Comparison of ENCODE assay signal across 8 mouse cellular contexts in the genomic region with DNA sequence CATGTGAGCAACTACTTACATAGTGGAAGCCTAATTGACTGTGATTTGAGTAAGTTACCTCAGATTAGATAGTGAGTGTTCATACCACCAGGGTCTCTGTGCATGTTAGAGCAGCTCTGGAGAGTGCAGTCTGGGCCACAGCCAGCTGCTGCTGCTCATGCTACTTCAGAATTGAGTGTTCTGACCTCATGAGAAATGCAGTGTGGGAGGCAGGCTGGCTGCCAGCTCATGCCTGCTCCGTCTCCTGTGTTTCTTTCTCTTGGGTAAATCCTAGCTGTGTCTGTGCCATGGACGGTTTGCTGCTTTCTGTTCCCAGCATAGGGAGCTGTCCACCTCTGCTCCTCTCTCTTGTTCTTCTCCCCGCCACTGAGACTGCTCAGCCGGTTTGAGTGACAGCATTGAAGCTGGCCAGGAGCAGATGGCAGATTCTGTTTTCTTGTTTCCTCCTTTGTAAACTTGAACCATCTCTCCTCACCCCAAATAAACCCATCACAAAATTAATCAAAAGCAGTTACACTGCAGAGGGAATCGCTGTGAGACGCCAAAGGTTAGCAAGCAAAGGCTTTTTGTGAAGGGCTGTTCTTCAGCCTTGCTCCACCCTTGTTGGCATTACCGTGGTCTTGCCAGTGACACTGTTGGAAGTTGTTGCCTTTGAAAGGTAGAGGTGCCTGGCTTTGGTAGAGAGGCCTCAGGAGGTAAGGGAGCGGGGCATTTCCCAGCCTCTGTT. TPM values are rescaled to one million over a fixed set of nuclear protein-coding genes. Genes with fewer than 3 reads are reported as not detected.
DNase-seq lines count a peak whose midpoint lies in the region; ATAC-seq and TF ChIP-seq lines count a peak whose summit lies in the region.

No protein-coding gene starts in this region.

- intact Hi-C loops in gastrocnemius, postnatal 14 days (cut with DNase I; ENCODE audit: low total_unique reads) = no loop called here
- intact Hi-C loops in left cerebral cortex, postnatal 25 days (cut with DNase I) = no loop called here

- H3K4me2 ChIP-seq in neural tube, embryonic 12.5 days (replicated peaks) = peak overlapping the region; percentile 16; the same call in 1 of the 2 replicates
- peak overlapping the region; percentile 15; the same call in 1 of the 2 replicates for H3K4me2 ChIP-seq in midbrain, embryonic 14.5 days (ENCODE audit: low read length)

- H3K9ac ChIP-seq in neural tube, embryonic 12.5 days = no peak overlapping the region
- H3K9ac ChIP-seq in midbrain, embryonic 14.5 days (replicated peaks; ENCODE audit: low read length) = no peak overlapping the region

- peaks cover 70% of the 10 kb centered on the region for H3K4me1 ChIP-seq in neural tube, embryonic 12.5 days
- peaks cover 47% of the 10 kb centered on the region for H3K4me1 ChIP-seq in cerebellum, adult 2 months (ENCODE audit: control insufficient read depth, insufficient read depth, low read length)
- peaks cover 51% of the 10 kb centered on the region for H3K4me1 ChIP-seq in midbrain, embryonic 14.5 days (ENCODE audit: control insufficient read depth, insufficient read depth, low read length)

- no peaks in the 10 kb centered on the region for H3K27me3 ChIP-seq in neural tube, embryonic 12.5 days (replicated peaks)
- no peaks in the 10 kb centered on the region for H3K27me3 ChIP-seq in cerebellum, adult 2 months (ENCODE audit: control insufficient read depth, insufficient read depth, low read length)
- no peaks in the 10 kb centered on the region for H3K27me3 ChIP-seq in midbrain, embryonic 14.5 days (ENCODE audit: control insufficient read depth, insufficient read depth, low read length)

- no peak for ATAC-seq in neural tube, embryonic 12.5 days (ENCODE audit: low FRiP score, low read depth)
- peak; percentile 59; the same call in 1 of the 2 replicates for ATAC-seq in midbrain, embryonic 14.5 days (ENCODE audit: low FRiP score, low TSS enrichment)

- H3K9me3 ChIP-seq in neural tube, embryonic 12.5 days = no peaks in the 10 kb centered on the region
- no peaks in the 10 kb centered on the region for H3K9me3 ChIP-seq in midbrain, embryonic 14.5 days (ENCODE audit: control insufficient read depth, low read length)

- TF ChIP-seq CTCF in cerebellum, adult 2 months (IDR thresholded peaks at IDR 0.05; ENCODE audit: borderline replicate concordance, insufficient read depth, low read depth, low read length) = no peak

- H3K27ac ChIP-seq in neural tube, embryonic 12.5 days = no peak overlapping the region
- peak overlapping the region; percentile 0; the same call in 1 of the 2 replicates for H3K27ac ChIP-seq in cerebellum, adult 2 months (ENCODE audit: insufficient read depth, low read length)
- peak overlapping the region; percentile 67 for H3K27ac ChIP-seq in midbrain, embryonic 14.5 days (replicated peaks; ENCODE audit: low read depth, low read length)

- no peak for DNase-seq in neural tube, embryonic 10.5 days (ENCODE audit: extremely low spot score, low spot score)
- peak; percentile 52 to 56 for DNase-seq in cerebellum, adult 2 months
- peak; percentile 60 for DNase-seq in gastrocnemius, postnatal 14 days
- DNase-seq in induced T-regulatory cell, adult 2 months (ENCODE audit: low read depth) = peak; percentile 78
- peak; percentile 72 to 88 for DNase-seq in left cerebral cortex, postnatal 25 days (ENCODE audit: low spot score in 2 of 2)
- DNase-seq in midbrain, embryonic 14.5 days = peak; percentile 68
- peak; percentile 76 for DNase-seq in testis, postnatal 14 days (ENCODE audit: low spot score)

- no peaks in the 10 kb centered on the region for H3K36me3 ChIP-seq in neural tube, embryonic 12.5 days
- H3K36me3 ChIP-seq in midbrain, embryonic 14.5 days (ENCODE audit: control insufficient read depth, insufficient read depth, low read length) = no peaks in the 10 kb centered on the region

- 58% methylated on average over 8 of the region's 8 CpGs for WGBS in neural tube, embryonic 12.5 days
- WGBS in cerebellum, adult 2 months = 23% methylated on average over 8 of the region's 8 CpGs
- WGBS in midbrain, embryonic 14.5 days = 34% methylated on average over 8 of the region's 8 CpGs

- no peak for TF ChIP-seq POLR2A in cerebellum, adult 2 months (IDR thresholded peaks at IDR 0.05; ENCODE audit: borderline replicate concordance, insufficient read depth, low read length)

- no peak overlapping the region for H3K4me3 ChIP-seq in neural tube, embryonic 12.5 days
- no peak overlapping the region for H3K4me3 ChIP-seq in cerebellum, adult 2 months (replicated peaks; ENCODE audit: insufficient read depth, low read depth, low read length)
- no peak overlapping the region for H3K4me3 ChIP-seq in midbrain, embryonic 14.5 days (replicated peaks; ENCODE audit: low read depth, low read length)

RNA-seq across cellular contexts. Expression of a gene that starts 10.5 kb away (rescaled TPM):
- 118 and 130 TPM in 2 replicates for polyA plus RNA-seq in neural tube, embryonic 12.5 days (2016; fragmentation: Nextera tagmentation; extraction: Ambion mirVana)
- polyA plus RNA-seq in cerebellum, adult 2 months (2012; rRNA removed) = 24.5 and 25.0 TPM in 2 replicates
- total RNA-seq in gastrocnemius, postnatal 14 days (2021) = 10 to 100 TPM; 13.9 to 15.6 TPM
- 10 to 100 TPM; 56.4 to 59.5 TPM for total RNA-seq in left cerebral cortex, postnatal 25 days (2021)
- polyA plus RNA-seq in midbrain, embryonic 14.5 days (2014; fragmentation: Nextera tagmentation; extraction: Ambion mirVana) = 53.1 and 81.9 TPM in 2 replicates
